Mouse (Mus musculus): ENCODE data around the gene Batf3.
A peak's percentile ranks its signal among the peaks of the same experiment; 100 is the strongest.

DNA sequence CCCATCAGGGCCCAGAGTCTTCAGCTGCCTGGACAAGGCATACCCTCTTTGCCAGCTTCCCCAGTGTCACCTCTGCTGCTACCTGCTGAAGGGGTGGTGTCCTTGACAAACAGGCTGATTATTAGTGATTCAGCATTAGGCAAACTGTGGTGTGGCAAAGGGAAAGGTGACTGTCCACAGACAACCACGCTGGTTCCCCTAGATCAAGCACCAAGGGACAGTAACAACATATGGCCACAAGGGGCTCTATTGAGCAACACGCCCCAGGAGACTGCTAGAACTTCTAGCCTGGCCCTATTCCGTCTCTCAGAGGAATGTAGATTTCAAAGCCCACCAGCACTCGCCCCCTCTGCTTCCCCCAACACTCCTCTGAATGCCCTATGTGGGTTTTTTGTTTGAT is 55.4 kb downstream of the Batf3 start:
- TF ChIP-seq CTCF (IDR thresholded peaks at IDR 0.05; ENCODE audit: low read depth) (peak; percentile 90), EP300 (IDR thresholded peaks at IDR 0.05; ENCODE audit: low read depth) (no peak)

Measured in liver, postnatal 0 days (tissue).